Mouse (Mus musculus): ENCODE results near the gene Mapk10. TPM values are rescaled to one million over a fixed set of nuclear protein-coding genes. Genes with fewer than 3 reads are reported as not detected.

Mapk10 gene
- 1.8 TPM for polyA plus RNA-seq (2014; fragmentation: Illumina TruSeq; extraction: RNeasy Lipid Tissue Mini Kit (QIAGEN cat#74804); ENCODE audit: low read depth, low replicate concordance)

GRCm38 (mm10) chr5:103211101-103211848, at the start of gene Mapk10:
Gene Mapk10, minus strand, starts transcription at chr5:103211334.

Other genes with a start within 250 kb of the Mapk10 start
- gene Ptpn13, start 213.9 kb upstream of the Mapk10 start, polyA plus RNA-seq (2014; fragmentation: Illumina TruSeq; extraction: RNeasy Lipid Tissue Mini Kit (QIAGEN cat#74804); ENCODE audit: low read depth, low replicate concordance) = 5.5 TPM

Data from sigmoid colon, adult 10 weeks (tissue).